Mouse (Mus musculus): ENCODE results near the gene Chd9. TPM values are rescaled to one million over a fixed set of nuclear protein-coding genes. Genes with fewer than 3 reads are reported as not detected.
"Not testable (repeated sequence)": the region's sequence is repeated elsewhere in the genome, so short reads cannot be mapped to it uniquely, and the experiment has no call there.

Chd9 gene
- polyA plus RNA-seq, 1 experiment, result 71.6 TPM

GRCm38 (mm10) chr8:90923158-90923905 is 95.2 kb downstream of the Chd9 start:
- Histone ChIP-seq H3K27me3 (ENCODE audit: control insufficient read depth, insufficient read depth, low read length, poor library complexity, severe bottlenecking) (no peaks in the 10 kb centered on the region), H3K27ac (ENCODE audit: insufficient read depth, low read length) (no peak overlapping the region), H3K36me3 (ENCODE audit: control insufficient read depth, insufficient read depth, low read length, poor library complexity, severe bottlenecking) (peaks cover 8% of the 10 kb centered on the region; the same call in 1 of the 2 replicates), H3K4me1 (ENCODE audit: control insufficient read depth, insufficient read depth, low read length) (no peaks in the 10 kb centered on the region), H3K9ac (ENCODE audit: low read depth, poor library complexity, severe bottlenecking) (no peak overlapping the region), H3K9me3 (replicated peaks; ENCODE audit: control insufficient read depth, insufficient read depth, low read length, poor library complexity, severe bottlenecking) (no peaks in the 10 kb centered on the region), H3K4me3 (ENCODE audit: low read depth, low read length) (no peak overlapping the region)
- TF ChIP-seq POLR2A (IDR thresholded peaks at IDR 0.05; ENCODE audit: insufficient read depth, low read length) (no peak), CTCF (IDR thresholded peaks at IDR 0.05; ENCODE audit: low read depth, low read length) (no peak), EP300 (IDR thresholded peaks at IDR 0.05; ENCODE audit: insufficient read depth, low read depth, low read length) (no peak)

DNA sequence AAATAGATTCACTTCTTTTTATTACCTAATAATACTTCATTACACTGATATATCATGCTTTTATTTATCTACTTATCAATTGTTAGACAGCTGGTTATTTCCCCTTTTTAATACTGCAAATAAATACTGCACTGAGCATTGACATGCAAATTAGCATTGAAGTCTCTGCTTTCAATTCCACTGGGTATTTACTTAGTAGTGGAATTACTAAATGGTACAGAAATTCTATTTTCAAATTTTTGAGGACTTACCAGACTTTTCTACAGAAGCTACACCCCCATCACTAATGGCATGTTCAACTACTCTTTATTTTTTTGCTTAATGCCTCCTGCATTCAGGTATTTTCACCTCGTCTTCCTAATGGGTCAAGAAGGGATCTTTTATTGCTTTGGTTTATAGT is 100.3 kb downstream of the Chd9 start:
- Histone ChIP-seq H3K4me1 (ENCODE audit: control insufficient read depth, insufficient read depth, low read length) (no peaks in the 10 kb centered on the region), H3K36me3 (ENCODE audit: control insufficient read depth, insufficient read depth, low read length, poor library complexity, severe bottlenecking) (peaks cover 14% of the 10 kb centered on the region), H3K27ac (ENCODE audit: insufficient read depth, low read length) (no peak overlapping the region), H3K4me3 (ENCODE audit: low read depth, low read length) (no peak overlapping the region), H3K9me3 (replicated peaks; ENCODE audit: control insufficient read depth, insufficient read depth, low read length, poor library complexity, severe bottlenecking) (no peaks in the 10 kb centered on the region), H3K27me3 (ENCODE audit: control insufficient read depth, insufficient read depth, low read length, poor library complexity, severe bottlenecking) (no peaks in the 10 kb centered on the region), H3K9ac (ENCODE audit: low read depth, poor library complexity, severe bottlenecking) (no peak overlapping the region)
- TF ChIP-seq POLR2A (IDR thresholded peaks at IDR 0.05; ENCODE audit: insufficient read depth, low read length), result no peak
- TF ChIP-seq CTCF (IDR thresholded peaks at IDR 0.05; ENCODE audit: low read depth, low read length), result no peak
- TF ChIP-seq EP300 (IDR thresholded peaks at IDR 0.05; ENCODE audit: insufficient read depth, low read depth, low read length), result no peak

GRCm38 (mm10) chr8:90930125-90930524 is 102.0 kb downstream of the Chd9 start:
- H3K4me1 ChIP-seq (ENCODE audit: control insufficient read depth, insufficient read depth, low read length), result not testable (repeated sequence)

GRCm38 (mm10) chr8:90932934-90933333 is 104.8 kb downstream of the Chd9 start:
- TF ChIP-seq POLR2A (IDR thresholded peaks at IDR 0.05; ENCODE audit: insufficient read depth, low read length) (no peak), CTCF (IDR thresholded peaks at IDR 0.05; ENCODE audit: low read depth, low read length) (no peak), EP300 (IDR thresholded peaks at IDR 0.05; ENCODE audit: insufficient read depth, low read depth, low read length) (no peak)

More at GRCm38 (mm10) chr8:90930125-90930524, 102.0 kb downstream of the Chd9 start:
- peaks cover 26% of the 10 kb centered on the region for H3K36me3 ChIP-seq (ENCODE audit: control insufficient read depth, insufficient read depth, low read length, poor library complexity, severe bottlenecking)
- H3K27ac ChIP-seq (ENCODE audit: insufficient read depth, low read length); H3K27me3 ChIP-seq (ENCODE audit: control insufficient read depth, insufficient read depth, low read length, poor library complexity, severe bottlenecking); H3K4me3 ChIP-seq (ENCODE audit: low read depth, low read length); H3K9me3 ChIP-seq (replicated peaks; ENCODE audit: control insufficient read depth, insufficient read depth, low read length, poor library complexity, severe bottlenecking); H3K9ac ChIP-seq (ENCODE audit: low read depth, poor library complexity, severe bottlenecking): not testable (repeated sequence)

GRCm38 (mm10) chr8:90934786-90935185 is 106.6 kb downstream of the Chd9 start:
- Histone ChIP-seq H3K36me3 (ENCODE audit: control insufficient read depth, insufficient read depth, low read length, poor library complexity, severe bottlenecking) (peaks cover 43% of the 10 kb centered on the region), H3K4me1 (ENCODE audit: control insufficient read depth, insufficient read depth, low read length) (no peaks in the 10 kb centered on the region), H3K27ac (ENCODE audit: insufficient read depth, low read length) (no peak overlapping the region), H3K27me3 (ENCODE audit: control insufficient read depth, insufficient read depth, low read length, poor library complexity, severe bottlenecking) (no peaks in the 10 kb centered on the region), H3K4me3 (ENCODE audit: low read depth, low read length) (no peak overlapping the region), H3K9ac (ENCODE audit: low read depth, poor library complexity, severe bottlenecking) (no peak overlapping the region), H3K9me3 (replicated peaks; ENCODE audit: control insufficient read depth, insufficient read depth, low read length, poor library complexity, severe bottlenecking) (no peaks in the 10 kb centered on the region)
- no peak for TF ChIP-seq POLR2A (IDR thresholded peaks at IDR 0.05; ENCODE audit: insufficient read depth, low read length)
- TF ChIP-seq EP300 (IDR thresholded peaks at IDR 0.05; ENCODE audit: insufficient read depth, low read depth, low read length), result no peak
- no peak for TF ChIP-seq CTCF (IDR thresholded peaks at IDR 0.05; ENCODE audit: low read depth, low read length)

More at GRCm38 (mm10) chr8:90932934-90933333, 104.8 kb downstream of the Chd9 start:
- Histone ChIP-seq H3K4me3 (ENCODE audit: low read depth, low read length) (no peak overlapping the region), H3K9ac (ENCODE audit: low read depth, poor library complexity, severe bottlenecking) (no peak overlapping the region), H3K27me3 (ENCODE audit: control insufficient read depth, insufficient read depth, low read length, poor library complexity, severe bottlenecking) (no peaks in the 10 kb centered on the region), H3K9me3 (replicated peaks; ENCODE audit: control insufficient read depth, insufficient read depth, low read length, poor library complexity, severe bottlenecking) (no peaks in the 10 kb centered on the region), H3K4me1 (ENCODE audit: control insufficient read depth, insufficient read depth, low read length) (no peaks in the 10 kb centered on the region), H3K36me3 (ENCODE audit: control insufficient read depth, insufficient read depth, low read length, poor library complexity, severe bottlenecking) (peaks cover 39% of the 10 kb centered on the region), H3K27ac (ENCODE audit: insufficient read depth, low read length) (no peak overlapping the region)

- peaks cover 47% of the 10 kb centered on the region for H3K36me3 ChIP-seq (ENCODE audit: control insufficient read depth, insufficient read depth, low read length, poor library complexity, severe bottlenecking)
- TF ChIP-seq EP300 (IDR thresholded peaks at IDR 0.05; ENCODE audit: insufficient read depth, low read depth, low read length) (no peak), CTCF (IDR thresholded peaks at IDR 0.05; ENCODE audit: low read depth, low read length) (no peak)
- H3K27ac ChIP-seq (ENCODE audit: insufficient read depth, low read length), result no peak overlapping the region
- H3K4me3 ChIP-seq (ENCODE audit: low read depth, low read length), result no peak overlapping the region
- no peaks in the 10 kb centered on the region for H3K27me3 ChIP-seq (ENCODE audit: control insufficient read depth, insufficient read depth, low read length, poor library complexity, severe bottlenecking)
- no peak overlapping the region for H3K9ac ChIP-seq (ENCODE audit: low read depth, poor library complexity, severe bottlenecking)
- H3K4me1 ChIP-seq (ENCODE audit: control insufficient read depth, insufficient read depth, low read length), result no peaks in the 10 kb centered on the region
- H3K9me3 ChIP-seq (replicated peaks; ENCODE audit: control insufficient read depth, insufficient read depth, low read length, poor library complexity, severe bottlenecking), result no peaks in the 10 kb centered on the region
Measured at GRCm38 (mm10) chr8:90936840-90937239, 108.7 kb downstream of the Chd9 start.

Data from ES-Bruce4 (cell line).